Mouse (Mus musculus) midbrain, embryonic 12.5 days (tissue): ENCODE measurements around the gene Eif2b1. TPM values are rescaled to one million over a fixed set of nuclear protein-coding genes. Genes with fewer than 3 reads are reported as not detected.

Source experiments
- ATAC-seq: fragments of 200-750 bp; cut with Nextera tagmentation; 2 replicates; pipeline ENCODE4 v1.8.0; 2017; ENCODE audit warnings: low read depth, moderate TSS enrichment, moderate library complexity; ENCODE audit not compliant: low FRiP score
- H3K27ac ChIP-seq: fragments of 300-500 bp; sonication (generic); replicated peaks from 2 replicates; pipeline ENCODE4 v1.5.1; 2016; ENCODE audit warnings: mild to moderate bottlenecking
- H3K27me3 ChIP-seq: fragments of 300-500 bp; sonication (generic); 2 replicates; pipeline ENCODE4 v1.6.1; 2016; ENCODE audit warnings: mild to moderate bottlenecking
- H3K36me3 ChIP-seq: fragments of 300-500 bp; sonication (generic); 2 replicates; pipeline ENCODE4 v1.6.1; 2016
- H3K4me1 ChIP-seq: fragments of 300-500 bp; sonication (generic); 2 replicates; pipeline ENCODE4 v1.6.1; 2016
- H3K4me2 ChIP-seq: fragments of 300-500 bp; sonication (generic); replicated peaks from 2 replicates; pipeline ENCODE4 v1.6.1; 2016; ENCODE audit warnings: mild to moderate bottlenecking, moderate library complexity
- H3K4me3 ChIP-seq: fragments of 300-500 bp; sonication (generic); 2 replicates; pipeline ENCODE4 v1.5.1; 2016; ENCODE audit warnings: mild to moderate bottlenecking
- H3K9ac ChIP-seq: fragments of 300-500 bp; sonication (generic); replicated peaks from 2 replicates; pipeline ENCODE4 v1.6.1; 2016; ENCODE audit warnings: mild to moderate bottlenecking, moderate library complexity
- H3K9me3 ChIP-seq: fragments of 300-500 bp; sonication (generic); 2 replicates; pipeline ENCODE4 v1.6.1; 2016; ENCODE audit warnings: mild to moderate bottlenecking
- WGBS: fragments of 180-500 bp; shearing (Covaris S2); methylation state at CpG from one replicate; pipeline ENCODE4 v1.1.7; 2016; 5-methylcytosine and 5-hydroxymethylcytosine counted together
- polyA plus RNA-seq: library from polyadenylated mRNA; unstranded; fragments of >200 nt; fragmentation: Nextera tagmentation; extraction: Ambion mirVana; gene quantifications from 2 replicates; pipeline ENCODE4 v1.2.1, GENCODE M21; 2016

Eif2b1 gene
- polyA plus RNA-seq, 1 experiment from 2014 or later = 71.2 TPM

DNA sequence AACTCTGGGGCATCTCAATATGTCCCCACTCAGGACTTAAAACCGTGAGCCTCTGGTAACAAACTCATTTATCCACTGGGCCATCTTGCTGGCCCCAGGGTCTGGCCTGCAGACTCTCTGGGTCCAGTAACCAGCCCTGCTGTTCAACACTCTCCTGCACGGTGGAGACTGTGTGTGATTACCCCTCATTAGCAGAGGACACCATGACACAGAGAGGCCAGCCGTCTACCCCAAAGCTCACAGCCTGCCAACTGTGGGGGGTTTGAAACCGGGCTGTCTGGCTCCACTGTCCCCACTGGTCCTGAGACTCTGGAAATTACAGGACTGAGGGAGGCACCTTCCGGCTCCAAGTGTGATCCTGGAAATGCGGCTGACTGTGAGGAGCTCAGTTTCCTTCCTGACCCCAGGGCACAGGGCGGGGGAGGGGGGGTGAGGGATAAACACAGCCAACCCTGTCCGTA lies 49.7 kb downstream of the Eif2b1 start:
- H3K27me3 ChIP-seq = no peaks in the 10 kb centered on the region
- no peaks in the 10 kb centered on the region for H3K36me3 ChIP-seq
- peak overlapping the region; percentile 45; the same call in 1 of the 2 replicates for H3K9ac ChIP-seq
- 41% methylated on average over 8 of the region's 8 CpGs for WGBS
- peaks cover 36% of the 10 kb centered on the region for H3K4me1 ChIP-seq
- peak overlapping the region; percentile 75 for H3K4me2 ChIP-seq
- H3K4me3 ChIP-seq = peak overlapping the region; percentile 89
- 0 out of 2 replicates have a peak overlapping the region, but pooled peaks have one; percentile 6 for H3K27ac ChIP-seq
- no peaks in the 10 kb centered on the region for H3K9me3 ChIP-seq
- no peak for ATAC-seq

GRCm38 (mm10) chr5:124528791-124529190 lies 50.1 kb downstream of the Eif2b1 start:
- H3K27me3 ChIP-seq = no peaks in the 10 kb centered on the region
- ATAC-seq = no peak
- H3K4me3 ChIP-seq = peak overlapping the region; percentile 89
- no peaks in the 10 kb centered on the region for H3K9me3 ChIP-seq
- peak overlapping the region; percentile 45; the same call in 1 of the 2 replicates for H3K9ac ChIP-seq
- H3K27ac ChIP-seq = 0 out of 2 replicates have a peak overlapping the region, but pooled peaks have one; percentile 6
- H3K36me3 ChIP-seq = no peaks in the 10 kb centered on the region
- H3K4me2 ChIP-seq = peak overlapping the region; percentile 75
- peaks cover 36% of the 10 kb centered on the region for H3K4me1 ChIP-seq
- WGBS = 61% methylated on average over 9 of the region's 9 CpGs

DNA sequence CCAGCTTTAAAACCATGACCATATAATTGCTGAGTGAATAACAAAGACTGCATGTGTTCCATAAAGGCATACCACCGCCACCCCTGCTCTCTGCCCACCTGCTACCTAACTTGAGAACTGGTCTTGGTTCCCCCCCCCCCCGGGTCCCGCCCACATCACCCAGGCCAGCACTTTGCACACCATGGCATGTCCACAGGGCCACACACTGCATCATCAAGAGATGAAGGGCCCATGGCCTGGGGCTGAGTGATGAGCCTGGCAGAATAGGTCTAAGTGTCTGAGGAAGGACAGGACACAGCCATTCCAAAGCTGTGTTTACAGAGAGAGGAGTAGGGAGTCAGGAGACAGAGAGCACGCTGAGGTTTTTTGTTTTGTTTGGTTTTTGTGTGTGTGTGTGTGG lies 50.6 kb downstream of the Eif2b1 start:
- H3K36me3 ChIP-seq = no peaks in the 10 kb centered on the region; the same call in 1 of the 2 replicates
- ATAC-seq = no peak
- H3K4me2 ChIP-seq = peak overlapping the region; percentile 75
- 83% methylated on average over 4 of the region's 4 CpGs for WGBS
- no peaks in the 10 kb centered on the region for H3K27me3 ChIP-seq
- H3K27ac ChIP-seq = 0 out of 2 replicates have a peak overlapping the region, but pooled peaks have one; percentile 6
- H3K9ac ChIP-seq = peak overlapping the region; percentile 45; the same call in 1 of the 2 replicates
- H3K9me3 ChIP-seq = no peaks in the 10 kb centered on the region
- peaks cover 36% of the 10 kb centered on the region for H3K4me1 ChIP-seq
- H3K4me3 ChIP-seq = peak overlapping the region; percentile 89; the same call in 1 of the 2 replicates

GRCm38 (mm10) chr5:124524943-124525342 lies 54.0 kb downstream of the Eif2b1 start:
- ATAC-seq = no peak
- WGBS = 98% methylated on average over 5 of the region's 5 CpGs
- H3K27ac ChIP-seq = no peak overlapping the region
- no peak overlapping the region for H3K4me3 ChIP-seq
- H3K36me3 ChIP-seq = peaks cover 7% of the 10 kb centered on the region
- H3K9ac ChIP-seq = no peak overlapping the region
- H3K4me2 ChIP-seq = no peak overlapping the region
- no peaks in the 10 kb centered on the region for H3K27me3 ChIP-seq
- H3K9me3 ChIP-seq = no peaks in the 10 kb centered on the region
- peaks cover 20% of the 10 kb centered on the region for H3K4me1 ChIP-seq

DNA sequence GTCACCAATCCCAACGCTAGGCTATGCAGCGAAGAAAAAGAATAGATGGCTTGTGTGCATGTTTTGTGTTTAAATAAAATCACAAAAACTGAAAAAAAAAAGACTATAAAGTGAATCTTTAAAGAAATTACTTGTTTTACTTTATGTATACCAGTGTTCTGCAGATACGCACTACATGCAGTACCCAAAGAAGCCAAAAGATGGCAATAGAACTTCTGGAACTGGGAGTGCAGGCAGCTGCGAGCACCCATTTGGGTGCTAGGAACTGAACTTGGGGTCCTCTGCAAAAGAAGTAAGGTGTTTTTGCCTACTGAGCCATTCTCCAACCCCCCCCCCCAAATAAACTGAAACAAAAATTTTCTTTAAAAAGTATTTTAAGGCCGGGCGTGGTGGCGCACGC lies 55.9 kb downstream of the Eif2b1 start:
- Histone ChIP-seq H3K9me3 (no peaks in the 10 kb centered on the region), H3K9ac (no peak overlapping the region), H3K4me3 (no peak overlapping the region), H3K27me3 (no peaks in the 10 kb centered on the region), H3K27ac (no peak overlapping the region), H3K36me3 (peaks cover 8% of the 10 kb centered on the region), H3K4me1 (peaks cover under 1% of the 10 kb centered on the region), H3K4me2 (no peak overlapping the region)
- no peak for ATAC-seq
- WGBS = 95% methylated on average over 8 of the region's 8 CpGs

- Histone ChIP-seq H3K27ac (no peak overlapping the region), H3K4me1 (no peaks in the 10 kb centered on the region), H3K36me3 (peaks cover 12% of the 10 kb centered on the region), H3K9me3 (no peaks in the 10 kb centered on the region), H3K4me3 (no peak overlapping the region), H3K27me3 (no peaks in the 10 kb centered on the region), H3K4me2 (no peak overlapping the region), H3K9ac (no peak overlapping the region)
- WGBS = 89% methylated on average over 4 of the region's 4 CpGs
- no peak for ATAC-seq
These were observed 57.3 kb downstream of the Eif2b1 start for GRCm38 (mm10) chr5:124521588-124521987.

Other genes starting within 250 kb of the Eif2b1 start
- 107 and 111 TPM in 2 replicates for gene Cdk2ap1, start 216.0 kb downstream of the Eif2b1 start, polyA plus RNA-seq
- gene Sbno1, start 153.1 kb downstream of the Eif2b1 start, polyA plus RNA-seq = 110 and 111 TPM in 2 replicates
- gene Kmt5a, start 139.2 kb downstream of the Eif2b1 start, polyA plus RNA-seq = 48.5 and 52.8 TPM in 2 replicates
- gene Rilpl2, start 100.8 kb downstream of the Eif2b1 start, polyA plus RNA-seq = 19.0 and 20.3 TPM in 2 replicates
- gene Snrnp35, start 96.0 kb downstream of the Eif2b1 start, polyA plus RNA-seq = 26.2 and 28.9 TPM in 2 replicates
- gene Rilpl1, start 47.7 kb downstream of the Eif2b1 start, polyA plus RNA-seq = 17.0 and 17.6 TPM in 2 replicates
- gene Tmed2, start 38.4 kb downstream of the Eif2b1 start, polyA plus RNA-seq = 376 and 388 TPM in 2 replicates
- 21.0 and 22.0 TPM in 2 replicates for gene Ddx55, start 26.3 kb downstream of the Eif2b1 start, polyA plus RNA-seq
- gene Gtf2h3, start within 50 bp of the Eif2b1 start, polyA plus RNA-seq = 72.4 and 74.3 TPM in 2 replicates
- gene Atp6v0a2, start 49.4 kb upstream of the Eif2b1 start, polyA plus RNA-seq = 50.3 and 59.6 TPM in 2 replicates
- 0.09 and 0.14 TPM in 2 replicates for gene Dnah10, start 146.0 kb upstream of the Eif2b1 start, polyA plus RNA-seq